Mouse (Mus musculus): ENCODE measurements around the gene Sfta2.

Gene Sfta2

GRCm38 (mm10) chr17:35672527-35672926, 71.2 kb downstream of the Sfta2 start:
- in situ Hi-C loops (cut with MboI, MseI), result no loop called here

DNA sequence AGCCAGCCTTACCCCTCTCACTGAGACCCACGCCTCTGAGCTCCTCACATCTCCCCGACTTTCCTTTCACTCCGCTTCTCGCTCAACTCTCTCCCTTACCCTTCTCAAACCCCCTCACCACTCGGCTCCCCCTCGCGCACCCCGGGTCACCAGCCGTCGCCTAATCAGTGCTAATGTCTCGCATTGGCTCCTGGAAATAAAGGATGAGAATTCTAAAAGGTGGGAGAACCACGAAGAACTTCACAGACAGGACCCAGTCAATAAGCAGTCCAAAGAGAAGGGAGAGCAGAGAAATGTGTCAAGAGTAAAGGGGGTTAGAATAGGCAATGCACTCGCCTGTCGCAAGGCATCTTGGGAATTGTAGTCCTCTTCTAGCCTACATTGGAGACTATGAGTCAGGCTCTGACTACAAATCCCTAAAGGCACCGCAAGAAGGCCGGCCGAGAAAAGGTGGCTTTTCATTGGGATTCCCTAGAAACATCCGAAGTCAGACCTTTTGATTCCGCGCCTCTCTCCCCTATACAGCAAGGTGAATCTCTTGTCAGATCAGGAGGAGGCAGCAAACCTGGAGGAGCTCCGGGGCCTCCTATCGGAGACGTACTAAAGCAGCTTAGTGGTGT, 72.2 kb downstream of the Sfta2 start, which contains the start of gene Gtf2h4:
Gene Gtf2h4, minus strand, starts transcription at position 324 of the 620 bp plus-strand sequence.
- in situ Hi-C loops (cut with MboI, MseI), result no loop called here

GRCm38 (mm10) chr17:35680591-35680990, 79.2 kb downstream of the Sfta2 start:
- in situ Hi-C loops (cut with MboI, MseI), result no loop called here

DNA sequence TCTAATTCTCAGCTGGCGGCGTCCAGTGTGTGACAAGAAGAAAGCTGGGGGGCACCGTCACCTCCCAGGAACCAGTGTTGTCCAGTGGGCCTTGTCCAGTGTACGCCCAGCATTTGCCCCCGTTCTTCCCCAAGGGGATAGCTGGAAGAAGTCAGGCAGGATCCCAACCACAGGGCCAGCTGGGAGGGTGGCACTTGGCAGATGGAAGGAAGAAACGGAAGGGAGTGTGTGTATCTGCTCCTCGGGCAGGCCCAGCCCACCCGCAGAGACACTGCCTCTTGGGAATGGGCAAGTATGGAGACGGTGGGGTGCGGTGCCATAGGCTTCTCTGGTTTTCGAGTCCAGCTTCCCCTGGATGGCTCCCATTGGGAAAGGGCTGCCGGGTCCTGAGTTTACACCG, 80.6 kb downstream of the Sfta2 start:
- in situ Hi-C loops (cut with MboI, MseI), result no loop called here

GRCm38 (mm10) chr17:35685061-35685460, 83.7 kb downstream of the Sfta2 start:
- in situ Hi-C loops (cut with MboI, MseI), result no loop called here

GRCm38 (mm10) chr17:35688347-35689175, 87.2 kb downstream of the Sfta2 start:
- in situ Hi-C loops (cut with MboI, MseI), result no loop called here

DNA sequence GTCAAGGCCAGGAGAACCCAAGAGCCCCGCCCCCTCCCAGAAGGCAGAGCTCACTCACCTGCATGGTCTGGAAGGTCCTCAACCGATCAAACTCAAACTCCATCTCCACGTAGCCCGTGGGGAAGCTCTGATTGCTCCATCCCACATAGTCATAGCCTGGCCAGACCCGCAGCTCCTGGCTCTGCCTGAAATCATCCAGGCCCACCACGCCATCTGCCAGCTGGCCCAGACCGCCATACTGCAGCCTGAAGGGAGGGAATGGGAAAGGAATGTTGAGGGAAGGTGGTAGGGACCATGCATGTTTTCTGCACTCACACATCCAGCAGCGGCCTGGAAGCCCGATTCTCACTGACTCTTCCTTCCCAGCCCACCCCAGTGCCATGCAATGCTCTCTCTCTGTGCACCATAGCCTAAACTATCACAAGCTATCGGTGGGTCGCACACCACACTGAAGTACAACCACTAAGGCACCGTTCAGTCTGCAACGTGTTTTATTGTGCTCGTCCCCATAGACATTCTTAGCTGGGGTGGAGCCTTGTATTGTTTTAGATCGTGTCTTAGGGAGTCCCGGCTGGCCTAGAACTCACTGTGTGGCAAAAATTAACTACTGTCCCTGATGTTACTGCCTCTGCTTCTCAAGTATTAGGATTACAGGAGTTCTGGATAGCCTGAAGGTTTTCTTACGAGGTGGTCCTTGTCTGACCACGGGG, 88.7 kb downstream of the Sfta2 start:
- in situ Hi-C loops (cut with MboI, MseI), result no loop called here

- in situ Hi-C loops (cut with MboI, MseI), result no loop called here
These were observed 90.5 kb downstream of the Sfta2 start for GRCm38 (mm10) chr17:35691811-35692210.

GRCm38 (mm10) chr17:35692368-35692767, 91.0 kb downstream of the Sfta2 start:
- in situ Hi-C loops (cut with MboI, MseI), result no loop called here

DNA sequence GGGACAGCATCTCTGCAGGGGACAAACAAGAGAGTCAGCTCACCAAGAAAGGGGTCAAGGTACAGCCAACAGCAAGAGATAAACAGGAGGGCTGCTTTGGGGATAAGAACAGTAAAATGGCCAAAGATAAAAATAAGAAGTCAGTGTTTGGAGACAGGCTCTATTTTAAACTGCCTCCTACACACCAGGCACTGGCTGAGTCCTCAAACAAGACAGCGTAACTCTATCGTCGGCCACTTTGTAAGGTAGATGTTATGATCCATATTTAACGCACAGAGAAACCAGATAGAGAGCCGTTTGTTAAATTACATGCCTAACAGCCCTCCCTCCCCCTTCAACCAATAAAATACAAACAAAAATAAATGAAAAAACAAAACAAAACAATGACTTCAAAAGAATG, 92.6 kb downstream of the Sfta2 start:
- in situ Hi-C loops (cut with MboI, MseI), result no loop called here

GRCm38 (mm10) chr17:35695289-35695688, 93.9 kb downstream of the Sfta2 start:
- in situ Hi-C loops (cut with MboI, MseI), result no loop called here

DNA sequence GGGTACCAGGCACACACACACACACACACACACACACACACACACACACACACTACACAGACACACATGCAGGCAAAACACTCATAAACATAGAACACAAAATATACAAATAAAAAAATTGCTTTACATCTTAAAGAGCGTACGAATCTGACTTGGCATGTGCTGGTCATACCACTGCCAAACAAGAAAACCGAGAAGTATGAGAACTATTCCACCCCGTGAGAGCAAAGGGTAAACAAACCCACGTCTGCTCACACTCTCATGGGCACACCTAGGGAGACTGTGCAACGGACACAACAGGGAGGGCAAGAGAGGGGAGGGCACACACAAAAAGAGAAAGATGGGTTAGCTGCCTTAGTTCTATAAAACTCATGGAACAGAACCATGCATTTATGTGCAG, 95.3 kb downstream of the Sfta2 start:
- in situ Hi-C loops (cut with MboI, MseI), result no loop called here

DNA sequence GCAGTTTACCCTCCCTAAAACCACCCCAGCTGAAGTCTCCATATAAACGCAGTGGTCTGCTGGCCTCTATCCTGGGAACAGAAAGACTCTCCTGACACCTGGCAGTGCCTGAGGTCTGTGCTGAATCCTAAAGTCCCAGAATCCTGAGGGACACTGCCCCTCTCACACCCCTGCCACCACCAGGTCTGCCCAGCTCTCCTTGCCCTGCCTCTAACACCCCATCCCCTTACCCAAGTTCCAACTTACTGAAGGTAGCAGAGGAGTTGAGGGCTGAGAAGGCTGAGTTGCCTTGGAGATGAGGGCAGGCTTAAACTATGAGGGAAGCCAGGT, 96.0 kb downstream of the Sfta2 start:
- in situ Hi-C loops (cut with MboI, MseI), result no loop called here

GRCm38 (mm10) chr17:35697759-35698500, 96.6 kb downstream of the Sfta2 start:
- in situ Hi-C loops (cut with MboI, MseI), result no loop called here

- in situ Hi-C loops (cut with MboI, MseI), result no loop called here
These were observed 97.1 kb downstream of the Sfta2 start for GRCm38 (mm10) chr17:35698501-35698883.

DNA sequence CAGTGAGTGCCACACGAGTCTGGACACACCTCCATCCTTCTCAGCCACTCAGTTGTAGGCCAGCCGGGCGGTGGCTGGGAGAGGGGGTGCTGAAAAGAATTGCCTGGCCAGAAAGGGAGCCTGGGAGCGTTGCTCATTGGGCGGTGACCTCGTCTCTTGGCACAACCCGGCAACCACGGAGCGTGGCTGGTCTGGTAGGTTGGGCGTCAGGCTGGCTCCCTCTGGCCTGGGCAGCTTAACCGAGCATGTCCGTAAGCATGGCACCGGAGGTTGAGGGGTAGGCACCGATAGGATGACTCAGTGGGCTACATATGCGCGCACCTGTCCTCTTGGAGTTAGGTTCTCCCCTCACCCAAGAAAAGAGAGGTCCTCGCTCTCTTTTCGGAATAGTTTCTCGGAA, 98.6 kb downstream of the Sfta2 start:
- in situ Hi-C loops (cut with MboI, MseI), result no loop called here

All from regulatory T cell (primary cell).